Mouse (Mus musculus) heart, postnatal 36 days (tissue): ENCODE results near the gene 2210016L21Rik. TPM values are rescaled to one million over a fixed set of nuclear protein-coding genes. Genes with fewer than 3 reads are reported as not detected.
A peak's percentile ranks its signal among the peaks of the same experiment; 100 is the strongest.
"Not testable (repeated sequence)": the region's sequence is repeated elsewhere in the genome, so short reads cannot be mapped to it uniquely, and the experiment has no call there.

Source experiments
- DNase-seq, 2 experiments: peaks; one replicate each; pipeline ENCODE4 v3.0.0; 2021 to 2022
- intact Hi-C: fragments of 180-260 bp; cut with DNase I; formaldehyde crosslinking; loops from one replicate; pipeline ENCODE4 v1.15.1; 2025
- total RNA-seq, 2 experiments: library from RNA; stranded (reverse); gene quantifications; 2 replicates each; pipeline ENCODE4 v1.2.3; 2021

2210016L21Rik gene
- total RNA-seq = 10 to 100 TPM; 29.9 to 30.1 TPM

GRCm38 (mm10) chr5:114942074-114942765 is at the start of gene 2210016L21Rik:
Gene 2210016L21Rik (plus strand): TSS chr5:114942158.
- intact Hi-C loops = no loop called here
- DNase-seq = peak; percentile 79 to 82

GRCm38 (mm10) chr5:114895542-114895941 is 46.4 kb upstream of the 2210016L21Rik start:
- intact Hi-C loops = no loop called here
- no peak for DNase-seq

- intact Hi-C loops = loop anchor here (1.0 kb wide), 1 partner anchor 8 kb away; no protein-coding TSS in a partner anchor
- peak in 1 of 2 experiments; percentile 53 for DNase-seq
These were observed 45.1 kb upstream of the 2210016L21Rik start, which contains the start of gene Oasl2 for GRCm38 (mm10) chr5:114896688-114897373. Gene Oasl2 (plus strand): TSS chr5:114896936.

GRCm38 (mm10) chr5:114897374-114897793 is 44.6 kb upstream of the 2210016L21Rik start:
- intact Hi-C loops = loop anchor here (1.0 kb wide), 1 partner anchor 8 kb away; no protein-coding TSS in a partner anchor
- peak; percentile 59 to 71 for DNase-seq

GRCm38 (mm10) chr5:114898857-114899256 is 43.1 kb upstream of the 2210016L21Rik start:
- DNase-seq = no peak
- intact Hi-C loops = no loop called here

GRCm38 (mm10) chr5:114902413-114902812 is 39.5 kb upstream of the 2210016L21Rik start:
- DNase-seq = peak in 1 of 2 experiments; percentile 58
- intact Hi-C loops = loop anchor here (5.0 kb wide), 1 partner anchor 75 kb away; no protein-coding TSS in a partner anchor

- DNase-seq = no peak
- intact Hi-C loops = no loop called here
These were observed 33.2 kb upstream of the 2210016L21Rik start for GRCm38 (mm10) chr5:114908598-114909305.

- intact Hi-C loops = no loop called here
- DNase-seq = no peak
These were observed 28.3 kb upstream of the 2210016L21Rik start for GRCm38 (mm10) chr5:114913686-114914085.

- no peak for DNase-seq
- intact Hi-C loops = no loop called here
These were observed 27.1 kb upstream of the 2210016L21Rik start for GRCm38 (mm10) chr5:114914855-114915254.

- no peak for DNase-seq
- intact Hi-C loops = no loop called here
These were observed 26.1 kb upstream of the 2210016L21Rik start for GRCm38 (mm10) chr5:114915854-114916253.

- DNase-seq = peak in 1 of 2 experiments; percentile 16
These were observed 25.2 kb upstream of the 2210016L21Rik start for GRCm38 (mm10) chr5:114916777-114917176.

GRCm38 (mm10) chr5:114917357-114917756 is 24.6 kb upstream of the 2210016L21Rik start:
- DNase-seq, intact Hi-C loops: not testable (repeated sequence)

More at GRCm38 (mm10) chr5:114916777-114917176, 25.2 kb upstream of the 2210016L21Rik start:
- intact Hi-C loops = no loop called here

- DNase-seq = peak in 1 of 2 experiments; percentile 16
- intact Hi-C loops = no loop called here
These were observed 20.2 kb upstream of the 2210016L21Rik start for GRCm38 (mm10) chr5:114921551-114922365.

- intact Hi-C loops = no loop called here
These were observed 19.6 kb upstream of the 2210016L21Rik start for GRCm38 (mm10) chr5:114922366-114922731.

GRCm38 (mm10) chr5:114922998-114923473 is 18.9 kb upstream of the 2210016L21Rik start, which contains the start of gene Oasl1:
Gene Oasl1 (plus strand): TSS chr5:114923240.
- peak; percentile 70 to 71 for DNase-seq
- intact Hi-C loops = no loop called here

More at GRCm38 (mm10) chr5:114922366-114922731, 19.6 kb upstream of the 2210016L21Rik start:
- no peak for DNase-seq

- no peak for DNase-seq
- intact Hi-C loops = no loop called here
These were observed 15.7 kb upstream of the 2210016L21Rik start for GRCm38 (mm10) chr5:114926153-114926684.

- DNase-seq = no peak
- intact Hi-C loops = no loop called here
These were observed 15.2 kb upstream of the 2210016L21Rik start for GRCm38 (mm10) chr5:114926753-114927152.

GRCm38 (mm10) chr5:114931626-114932025 is 10.3 kb upstream of the 2210016L21Rik start:
- intact Hi-C loops = no loop called here
- no peak for DNase-seq

GRCm38 (mm10) chr5:114933206-114933605 is 8.8 kb upstream of the 2210016L21Rik start:
- intact Hi-C loops = no loop called here
- no peak for DNase-seq
